Mouse (Mus musculus): Measurements from ENCODE around the gene Uqcrh.
A peak's percentile ranks its signal among the peaks of the same experiment; 100 is the strongest.

Uqcrh gene

DNA sequence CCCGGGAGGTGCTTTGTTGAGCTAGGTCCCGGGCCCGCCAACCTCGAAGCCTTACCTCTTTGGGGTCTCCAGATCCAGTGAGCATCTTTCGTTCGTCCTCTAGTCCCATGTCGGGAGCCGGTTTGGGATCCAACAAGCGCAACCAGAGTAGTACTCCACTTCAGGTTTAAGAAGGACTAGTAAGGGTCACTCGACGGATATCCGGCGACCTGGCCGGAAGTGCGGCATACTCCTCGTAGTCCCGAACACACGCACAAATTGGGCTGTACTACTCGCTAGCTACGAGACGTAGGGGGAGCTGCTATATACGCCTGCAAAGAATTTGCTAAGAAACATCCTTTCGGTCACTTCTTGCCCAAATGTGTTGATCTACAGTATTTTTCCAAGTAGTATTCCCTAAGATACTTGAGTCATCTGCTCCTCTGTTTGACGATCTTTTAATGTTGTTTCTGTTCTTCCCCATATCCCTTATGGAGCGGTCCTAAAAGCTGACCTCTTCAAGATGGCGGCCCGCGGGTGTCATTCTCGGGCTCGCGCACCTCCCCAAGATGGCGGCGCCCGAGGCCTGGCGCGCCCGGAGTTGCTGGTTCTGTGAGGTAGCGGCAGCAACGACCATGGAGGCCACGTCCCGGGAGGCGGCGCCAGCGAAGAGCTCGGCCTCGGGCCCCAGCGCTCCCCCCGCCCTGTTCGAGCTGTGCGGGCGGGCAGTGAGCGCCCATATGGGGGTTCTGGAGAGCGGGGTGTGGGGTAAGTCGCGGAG lies at the start of gene Uqcrh, which contains the start of gene Lrrc41:
Uqcrh (minus strand) TSS at position 211 of the 760 bp plus-strand sequence.
Lrrc41 (plus strand) TSS at position 409 of the 760 bp plus-strand sequence.
- peak; percentile 96 for DNase-seq (ENCODE audit: low spot score in 2 of 2)

DNA sequence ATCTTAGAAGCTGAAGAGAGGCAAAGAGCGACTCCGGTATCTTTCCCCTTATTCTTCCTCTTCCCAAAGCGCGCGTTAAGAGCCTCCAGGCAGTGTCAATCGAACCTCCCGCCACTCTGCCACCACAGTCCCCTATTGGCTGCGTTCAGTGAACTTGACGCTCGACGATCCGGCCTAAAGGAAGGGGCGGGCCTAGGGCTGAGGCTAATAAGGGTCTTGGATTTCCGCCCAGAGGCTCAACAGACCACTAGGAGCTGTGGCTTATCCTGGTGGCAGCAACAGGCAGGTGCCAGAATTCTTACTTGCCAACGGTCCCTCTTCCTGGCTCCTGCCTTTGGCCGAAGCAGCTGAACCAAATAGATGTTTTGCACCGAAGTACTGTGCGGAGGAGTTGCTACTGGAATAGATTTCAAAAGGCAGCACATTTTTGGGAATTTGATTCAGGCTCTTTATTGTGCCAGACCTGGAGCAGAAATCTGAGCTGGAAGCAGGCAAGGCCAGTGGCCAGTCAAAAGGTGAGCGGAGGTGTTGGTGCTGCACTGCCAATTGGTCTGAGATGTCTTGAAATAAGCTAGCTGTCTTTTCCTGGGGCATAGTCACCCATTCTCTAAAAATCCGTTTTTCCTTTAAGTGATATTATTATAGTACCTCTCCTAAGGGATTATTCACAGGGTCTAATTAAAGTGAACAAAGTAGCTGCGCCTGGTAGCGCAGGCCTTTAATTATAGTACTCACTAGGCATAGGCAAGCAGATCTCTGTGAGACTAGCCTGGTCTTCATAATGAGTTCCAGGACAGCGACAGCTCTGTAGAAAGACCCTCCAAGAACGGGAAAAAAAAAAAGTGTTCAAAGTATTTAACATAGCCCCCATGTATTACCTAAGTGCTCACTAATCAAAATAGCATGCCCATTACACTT lies 49.0 kb upstream of the Uqcrh start, which contains the start of the genes Rad54l and Pomgnt1:
Rad54l (minus strand) TSS at position 89 of the 918 bp plus-strand sequence.
Pomgnt1 (plus strand) TSS at position 239 of the 918 bp plus-strand sequence.
- peak; percentile 52 to 56 for DNase-seq (ENCODE audit: low spot score in 2 of 2)

DNA sequence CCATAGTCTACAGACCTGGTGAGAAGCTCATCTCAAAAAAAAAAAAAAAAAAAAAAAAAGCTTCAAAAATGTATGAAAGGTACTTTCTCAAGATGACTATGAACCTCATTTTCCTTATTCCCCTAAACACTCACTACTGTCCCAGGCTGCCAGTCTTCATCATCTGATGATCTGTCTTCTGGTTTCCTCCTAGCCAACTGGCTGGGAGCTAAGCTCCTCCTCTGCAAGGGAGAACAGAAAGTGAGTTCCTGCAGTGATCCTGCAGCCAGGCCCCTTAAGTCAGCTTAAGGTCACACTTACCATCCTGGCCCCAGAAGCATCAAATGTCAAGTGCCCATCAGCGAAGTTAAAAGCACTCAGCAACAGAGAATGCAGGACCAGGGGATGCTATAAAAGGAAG lies 47.9 kb upstream of the Uqcrh start:
- no peak for DNase-seq (ENCODE audit: low spot score in 2 of 2)

- no peak for DNase-seq (ENCODE audit: low spot score in 2 of 2)
These were observed 36.6 kb upstream of the Uqcrh start for GRCm38 (mm10) chr4:116111486-116111885.

DNA sequence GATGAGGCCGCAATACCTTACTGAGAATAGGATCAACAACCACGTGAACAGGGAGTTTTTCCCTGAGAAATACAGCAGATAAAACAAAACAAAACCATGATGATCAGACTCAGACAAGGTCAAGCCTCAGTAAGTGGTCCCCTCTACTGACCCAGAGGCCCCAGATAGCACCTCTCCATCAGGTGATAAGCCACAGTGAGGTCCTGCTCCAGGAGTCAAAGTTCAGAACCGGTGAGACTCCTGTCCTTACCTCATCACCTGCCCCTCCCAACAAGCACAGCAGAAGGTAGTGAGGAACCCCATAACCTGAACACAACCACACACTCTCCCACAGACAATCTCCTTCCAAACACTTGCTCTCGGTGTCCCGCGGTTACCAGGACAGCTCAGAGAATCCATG lies 35.8 kb upstream of the Uqcrh start:
- DNase-seq (ENCODE audit: low spot score in 2 of 2) = no peak

- DNase-seq (ENCODE audit: low spot score in 2 of 2) = no peak
These were observed 30.4 kb upstream of the Uqcrh start for GRCm38 (mm10) chr4:116105278-116105677.

DNA sequence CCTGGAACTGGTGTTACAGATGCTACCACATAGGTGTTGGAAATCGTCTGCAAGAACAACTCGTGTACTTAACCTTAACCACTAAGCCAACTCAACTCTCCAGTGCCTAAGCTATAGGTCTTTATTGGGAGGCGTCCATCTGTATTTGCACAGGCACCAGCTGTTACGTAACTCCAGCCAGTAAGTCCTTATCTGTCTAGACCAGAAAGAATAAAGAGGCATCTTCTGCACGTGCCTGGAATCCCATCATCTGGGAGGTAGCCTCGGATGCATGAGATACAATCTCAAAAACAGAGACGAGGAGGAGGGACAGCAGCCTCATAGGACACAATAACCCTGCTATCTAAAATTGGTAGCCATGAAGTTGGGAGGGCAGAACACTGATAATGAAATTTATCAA lies 26.1 kb upstream of the Uqcrh start:
- DNase-seq (ENCODE audit: low spot score in 2 of 2) = no peak

GRCm38 (mm10) chr4:116097211-116097610 lies 22.3 kb upstream of the Uqcrh start:
- no peak for DNase-seq (ENCODE audit: low spot score in 2 of 2)

DNA sequence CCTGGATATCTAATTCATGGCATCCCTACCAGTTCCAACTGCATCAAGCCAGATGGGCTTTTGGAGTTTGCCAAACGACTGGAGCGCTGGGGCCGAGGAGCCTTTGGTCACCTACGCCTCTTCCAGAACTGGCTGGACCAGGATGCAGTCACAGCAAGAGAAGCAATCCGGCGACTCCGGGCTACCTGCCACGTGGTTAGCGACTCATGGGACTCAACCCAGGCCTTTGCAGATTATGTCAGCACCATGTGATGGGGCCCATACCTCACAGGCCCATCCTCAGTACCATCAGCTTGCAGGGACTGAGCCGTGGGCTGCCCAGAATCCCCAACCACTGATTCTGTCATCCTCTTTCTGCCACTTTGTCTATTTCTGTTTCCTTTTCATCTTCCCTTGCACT lies 21.4 kb upstream of the Uqcrh start:
- no peak for DNase-seq (ENCODE audit: low spot score in 2 of 2)

- DNase-seq (ENCODE audit: low spot score in 2 of 2) = no peak
These were observed 13.8 kb upstream of the Uqcrh start for GRCm38 (mm10) chr4:116088510-116089249.

- DNase-seq (ENCODE audit: low spot score in 2 of 2) = no peak
These were observed 2.6 kb upstream of the Uqcrh start for GRCm38 (mm10) chr4:116077240-116078095.

GRCm38 (mm10) chr4:116076369-116077231 lies 1.7 kb upstream of the Uqcrh start:
- DNase-seq (ENCODE audit: low spot score in 2 of 2) = peak in 1 of 2 experiments; percentile 24

DNA sequence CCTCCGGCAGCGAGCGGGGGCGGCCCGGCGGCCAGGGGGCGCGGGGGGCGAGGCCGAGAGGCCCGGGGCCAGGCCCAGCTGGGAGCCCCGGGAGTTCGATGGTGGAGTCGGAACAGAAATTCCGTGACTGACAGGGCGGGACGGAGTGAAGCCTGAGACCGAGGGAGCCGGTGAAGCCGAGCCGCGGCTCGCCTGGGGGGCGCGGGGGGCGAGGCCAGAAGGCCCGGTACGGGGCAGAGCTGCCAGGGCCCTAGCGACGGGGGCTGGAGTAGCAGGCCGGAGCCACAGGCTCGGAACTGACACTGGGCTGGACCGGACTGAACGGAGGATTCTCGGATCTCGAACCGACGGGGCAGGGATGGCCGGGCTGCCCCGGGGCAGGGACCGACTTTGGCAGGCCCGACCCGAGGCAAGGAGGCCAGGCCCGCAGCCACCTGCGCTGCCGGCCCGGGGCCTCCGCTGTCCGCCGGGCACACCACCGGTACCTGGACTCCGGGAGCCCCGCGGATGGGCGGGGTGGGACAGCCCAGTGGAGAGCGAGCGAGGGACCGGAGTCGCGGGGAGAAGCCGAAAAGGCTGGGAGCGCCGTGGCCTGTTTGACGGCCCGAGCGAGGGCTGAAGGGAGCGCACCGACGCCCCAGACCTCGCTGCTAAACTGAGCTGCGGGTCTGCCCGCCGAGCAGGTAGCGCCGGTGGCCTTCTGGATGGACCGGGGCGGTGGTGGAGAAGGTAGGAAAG lies 929 bp upstream of the Uqcrh start:
- peak; percentile 65 to 73 for DNase-seq (ENCODE audit: low spot score in 2 of 2)

GRCm38 (mm10) chr4:116074145-116074675 lies 661 bp downstream of the Uqcrh start:
- no peak for DNase-seq (ENCODE audit: low spot score in 2 of 2)

DNA sequence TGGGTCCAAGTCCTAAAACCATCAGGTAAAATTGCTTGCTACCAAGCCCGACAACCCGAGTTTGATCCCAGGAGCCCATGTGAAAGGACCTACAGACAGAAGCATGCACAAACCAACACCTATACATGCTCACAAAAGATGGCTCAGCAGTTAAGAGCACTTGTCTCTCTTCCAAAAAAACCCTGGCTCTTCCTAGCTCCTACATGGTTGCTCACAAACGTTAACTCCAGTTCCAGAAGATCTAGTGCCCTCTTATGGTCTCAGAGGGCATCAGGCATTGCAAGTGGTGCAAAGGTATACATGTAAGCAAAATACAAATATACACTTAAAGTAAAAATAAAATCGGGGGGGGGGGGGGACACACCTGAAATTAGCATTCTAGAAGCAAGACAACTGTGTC lies 1.7 kb downstream of the Uqcrh start:
- no peak for DNase-seq (ENCODE audit: low spot score in 2 of 2)

DNA sequence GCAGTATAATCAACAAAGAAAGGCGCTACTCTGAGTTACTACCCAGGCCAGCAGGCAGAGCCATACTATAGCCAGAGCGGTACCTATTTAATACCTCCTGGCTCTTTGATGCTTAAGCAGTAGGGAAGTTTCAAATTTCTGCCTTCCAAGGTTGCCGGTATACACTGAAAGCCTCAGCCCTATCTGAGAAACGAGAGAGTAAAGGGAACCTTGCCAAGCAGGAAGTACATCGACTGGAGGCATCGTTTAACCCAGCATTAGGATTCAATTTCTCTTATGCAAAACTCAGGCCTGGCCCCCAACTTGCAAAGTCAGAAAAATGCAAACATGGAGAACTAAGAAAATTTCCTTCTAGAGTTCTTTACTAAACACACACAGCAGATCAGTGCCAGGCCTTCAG lies 4.8 kb downstream of the Uqcrh start:
- no peak for DNase-seq (ENCODE audit: low spot score in 2 of 2)

GRCm38 (mm10) chr4:116063855-116064254 lies 11.0 kb downstream of the Uqcrh start:
- no peak for DNase-seq (ENCODE audit: low spot score in 2 of 2)

DNA sequence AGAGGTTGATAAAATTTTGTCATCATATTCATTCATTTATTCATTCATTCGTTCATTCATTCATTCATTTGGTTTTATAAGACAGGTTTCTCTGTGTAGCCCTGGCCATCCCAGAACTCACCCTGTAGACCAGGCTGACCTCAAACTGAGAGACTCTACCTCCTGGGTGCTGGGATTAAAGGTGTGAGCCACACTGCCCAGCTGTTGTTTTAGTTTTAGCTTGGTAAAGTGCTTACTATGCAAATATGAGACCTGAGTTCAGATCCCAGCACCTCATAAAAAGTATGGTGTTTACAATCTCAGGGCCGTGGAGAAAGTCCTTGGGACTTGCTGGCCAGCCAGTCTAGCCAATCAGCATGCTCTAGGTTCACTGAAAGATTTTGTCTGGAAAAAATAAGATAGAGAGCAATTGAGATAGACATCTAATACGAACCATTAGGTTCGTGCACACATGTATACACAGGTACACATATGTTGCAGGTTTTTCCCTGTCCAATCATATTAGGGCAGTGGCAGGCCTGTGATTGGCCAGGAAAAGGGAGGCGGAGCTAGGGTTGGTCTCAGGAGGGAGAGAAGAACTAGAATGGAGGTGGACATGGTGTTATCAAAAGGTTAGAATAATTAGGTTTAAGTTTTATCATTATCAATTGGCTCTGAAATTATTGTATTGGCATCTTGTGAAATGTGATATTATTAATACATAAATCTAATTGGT lies 15.7 kb downstream of the Uqcrh start:
- no peak for DNase-seq (ENCODE audit: low spot score in 2 of 2)
